Mouse (Mus musculus): Measurements from ENCODE around the gene Hspa1b. TPM values are rescaled to one million over a fixed set of nuclear protein-coding genes. Genes with fewer than 3 reads are reported as not detected.
"Not testable (repeated sequence)": the region's sequence is repeated elsewhere in the genome, so short reads cannot be mapped to it uniquely, and the experiment has no call there.

Gene Hspa1b
- polyA plus RNA-seq, 1 experiment from 2014 or later: 0.54 TPM

- H3K36me3 ChIP-seq (ENCODE audit: control insufficient read depth, insufficient read depth, low read length): peaks cover 35% of the 10 kb centered on the region
- peak within 1 kb of the TSS; percentile 98 for H3K27ac ChIP-seq (ENCODE audit: low read depth, low read length)
- WGBS: 0% methylated on average over 64 of the region's 83 CpGs
- H3K9me3 ChIP-seq (ENCODE audit: control insufficient read depth, low read length): no peaks in the 10 kb centered on the region
- H3K4me1 ChIP-seq (ENCODE audit: control insufficient read depth, insufficient read depth, low read length): peaks cover 28% of the 10 kb centered on the region
- H3K4me2 ChIP-seq (replicated peaks; ENCODE audit: low read depth, low read length): peak within 1 kb of the TSS; percentile 97
- peak within 1 kb of the TSS; percentile 86 for H3K9ac ChIP-seq (ENCODE audit: low read depth, low read length)
- ATAC-seq (ENCODE audit: low FRiP score, low TSS enrichment): peak; percentile 93
- no peaks in the 10 kb centered on the region for H3K27me3 ChIP-seq (ENCODE audit: control insufficient read depth, insufficient read depth, low read length)
- H3K4me3 ChIP-seq (ENCODE audit: low read length): peak within 1 kb of the TSS; percentile 95
These were observed 41.8 kb upstream of the Hspa1b start, which contains the start of gene Vars for GRCm38 (mm10) chr17:35000717-35001451. Gene Vars (plus strand): TSS chr17:35000987.

DNA sequence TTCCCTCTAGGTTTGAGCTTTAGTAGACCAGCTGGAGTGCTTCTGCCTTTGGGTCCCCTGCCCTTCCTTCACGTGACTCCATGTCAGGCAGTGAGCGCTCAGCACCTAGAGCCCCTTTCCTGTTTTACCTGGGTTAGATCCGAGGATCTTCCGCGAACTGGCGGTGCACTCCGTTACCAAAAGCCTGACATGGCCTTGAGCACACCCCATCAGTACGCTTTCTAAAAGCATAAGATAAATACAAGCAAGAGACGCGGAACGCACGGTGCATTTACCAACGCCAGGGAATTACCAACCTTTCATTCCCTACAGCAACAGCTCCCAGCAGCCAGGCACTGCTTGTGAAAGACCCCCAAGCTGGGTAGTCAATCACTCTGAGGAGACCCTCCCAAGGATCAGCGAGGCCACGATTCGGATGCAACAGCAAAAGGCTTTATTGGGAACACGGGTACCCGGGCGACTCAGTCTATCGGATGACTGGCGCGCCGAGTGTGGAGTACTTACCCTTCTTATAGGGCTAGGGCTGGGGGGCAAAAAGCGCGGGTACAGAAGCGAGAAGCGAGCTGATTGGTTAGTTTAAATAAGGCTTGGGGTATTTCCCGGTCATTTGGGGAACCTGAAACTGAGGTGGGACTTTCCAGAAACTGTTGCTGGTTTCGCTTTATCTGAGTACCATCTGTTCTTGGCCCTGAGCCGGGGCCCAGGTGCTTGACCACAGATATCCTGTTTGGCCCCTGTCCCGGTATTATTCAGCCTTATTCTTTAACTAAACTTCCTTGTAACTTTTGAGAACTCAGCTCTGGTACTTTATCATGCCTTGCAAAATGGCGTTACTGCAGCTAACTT, 41.1 kb upstream of the Hspa1b start:
- peak overlapping the region; percentile 97 for H3K4me2 ChIP-seq (replicated peaks; ENCODE audit: low read depth, low read length)
- H3K27me3 ChIP-seq (ENCODE audit: control insufficient read depth, insufficient read depth, low read length); ATAC-seq (ENCODE audit: low FRiP score, low TSS enrichment); H3K9me3 ChIP-seq (ENCODE audit: control insufficient read depth, low read length): not testable (repeated sequence)
- peak overlapping the region; percentile 95 for H3K4me3 ChIP-seq (ENCODE audit: low read length)
- 20% methylated on average over 29 of the region's 32 CpGs for WGBS
- H3K4me1 ChIP-seq (ENCODE audit: control insufficient read depth, insufficient read depth, low read length): peaks cover 28% of the 10 kb centered on the region
- peak overlapping the region; percentile 98 for H3K27ac ChIP-seq (ENCODE audit: low read depth, low read length)
- peak overlapping the region; percentile 86 for H3K9ac ChIP-seq (ENCODE audit: low read depth, low read length)
- H3K36me3 ChIP-seq (ENCODE audit: control insufficient read depth, insufficient read depth, low read length): peaks cover 27% of the 10 kb centered on the region

GRCm38 (mm10) chr17:34998526-34999430, 39.7 kb upstream of the Hspa1b start:
- Histone ChIP-seq H3K4me2 (replicated peaks; ENCODE audit: low read depth, low read length) (peak overlapping the region; percentile 97), H3K4me1 (ENCODE audit: control insufficient read depth, insufficient read depth, low read length) (peaks cover 28% of the 10 kb centered on the region), H3K4me3 (ENCODE audit: low read length) (peak overlapping the region; percentile 36; the same call in 1 of the 2 replicates), H3K9me3 (ENCODE audit: control insufficient read depth, low read length) (no peaks in the 10 kb centered on the region), H3K36me3 (ENCODE audit: control insufficient read depth, insufficient read depth, low read length) (peaks cover 16% of the 10 kb centered on the region; the same call in 1 of the 2 replicates), H3K9ac (ENCODE audit: low read depth, low read length) (peak overlapping the region; percentile 14; the same call in 1 of the 2 replicates), H3K27me3 (ENCODE audit: control insufficient read depth, insufficient read depth, low read length) (no peaks in the 10 kb centered on the region), H3K27ac (ENCODE audit: low read depth, low read length) (no peak overlapping the region)
- no peak for ATAC-seq (ENCODE audit: low FRiP score, low TSS enrichment)
- WGBS: 90% methylated on average over 15 of the region's 15 CpGs

DNA sequence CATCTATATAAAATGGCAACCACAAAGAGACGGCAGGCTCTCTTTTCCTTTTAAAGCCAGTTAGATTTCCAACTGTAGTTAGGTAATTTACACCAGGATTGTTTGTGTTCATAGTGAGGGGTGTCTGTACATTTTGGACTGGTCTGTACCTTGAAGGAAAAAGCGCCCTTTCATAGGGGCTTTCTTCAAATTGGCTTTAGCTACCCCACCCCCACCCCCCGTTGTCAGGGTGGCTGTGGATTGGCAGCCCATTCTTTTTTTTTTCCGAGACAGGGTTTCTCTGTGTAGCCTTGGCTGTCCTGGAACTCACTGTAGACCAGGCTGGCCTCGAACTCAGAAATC, 38.1 kb upstream of the Hspa1b start:
- H3K4me3 ChIP-seq (ENCODE audit: low read length): peak overlapping the region; percentile 6; the same call in 1 of the 2 replicates
- WGBS: 90% methylated on average over 5 of the region's 5 CpGs
- no peak overlapping the region for H3K9ac ChIP-seq (ENCODE audit: low read depth, low read length)

DNA sequence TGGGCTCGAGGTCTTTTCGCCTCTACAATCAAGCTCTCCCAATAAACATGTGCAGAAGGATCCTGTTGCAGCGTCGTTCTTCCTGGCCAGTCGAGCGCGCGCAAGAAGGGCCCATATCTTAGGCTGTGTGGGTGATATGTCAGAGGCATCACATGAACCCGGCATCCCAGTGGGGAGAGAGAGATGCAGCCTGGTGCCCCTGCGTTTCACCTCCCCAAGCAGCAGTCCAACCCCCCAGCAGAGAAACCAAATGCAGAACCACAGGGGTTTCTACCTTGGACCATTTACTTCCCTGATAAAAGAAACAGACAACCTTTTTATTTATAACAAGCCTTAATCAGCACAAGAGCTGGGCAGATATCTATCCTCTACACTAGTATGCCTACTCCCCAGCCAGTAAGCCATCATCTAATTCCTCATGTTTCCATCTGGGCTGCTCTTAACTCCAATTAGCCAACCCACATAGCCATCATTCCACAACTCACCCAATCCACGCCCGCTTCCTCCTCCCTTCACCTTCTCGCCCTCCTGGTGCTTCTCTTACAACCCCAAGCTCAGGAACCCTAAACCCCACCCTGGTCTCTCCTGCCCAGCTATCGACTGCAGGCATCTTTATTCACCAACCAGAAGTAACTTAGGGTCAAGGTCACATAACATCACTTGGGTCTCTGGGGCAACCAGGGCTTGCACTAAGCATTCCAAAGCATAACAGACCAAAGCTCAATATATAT, 37.5 kb upstream of the Hspa1b start:
- Histone ChIP-seq H3K36me3 (ENCODE audit: control insufficient read depth, insufficient read depth, low read length) (peaks cover 17% of the 10 kb centered on the region; the same call in 1 of the 2 replicates), H3K4me1 (ENCODE audit: control insufficient read depth, insufficient read depth, low read length) (peaks cover 12% of the 10 kb centered on the region), H3K27ac (ENCODE audit: low read depth, low read length) (no peak overlapping the region), H3K9me3 (ENCODE audit: control insufficient read depth, low read length) (no peaks in the 10 kb centered on the region), H3K27me3 (ENCODE audit: control insufficient read depth, insufficient read depth, low read length) (no peaks in the 10 kb centered on the region), H3K4me3 (ENCODE audit: low read length) (peak overlapping the region; percentile 6; the same call in 1 of the 2 replicates), H3K4me2 (replicated peaks; ENCODE audit: low read depth, low read length) (no peak overlapping the region; the same call in 1 of the 2 replicates), H3K9ac (ENCODE audit: low read depth, low read length) (no peak overlapping the region)
- no peak for ATAC-seq (ENCODE audit: low FRiP score, low TSS enrichment)
- WGBS: 83% methylated on average over 12 of the region's 14 CpGs

More for the DNA sequence above, 38.1 kb upstream of the Hspa1b start:
- peaks cover 13% of the 10 kb centered on the region for H3K4me1 ChIP-seq (ENCODE audit: control insufficient read depth, insufficient read depth, low read length)
- no peaks in the 10 kb centered on the region for H3K9me3 ChIP-seq (ENCODE audit: control insufficient read depth, low read length)
- peaks cover 16% of the 10 kb centered on the region; the same call in 1 of the 2 replicates for H3K36me3 ChIP-seq (ENCODE audit: control insufficient read depth, insufficient read depth, low read length)
- ATAC-seq (ENCODE audit: low FRiP score, low TSS enrichment): no peak
- no peak overlapping the region for H3K27ac ChIP-seq (ENCODE audit: low read depth, low read length)
- no peak overlapping the region; the same call in 1 of the 2 replicates for H3K4me2 ChIP-seq (replicated peaks; ENCODE audit: low read depth, low read length)
- H3K27me3 ChIP-seq (ENCODE audit: control insufficient read depth, insufficient read depth, low read length): no peaks in the 10 kb centered on the region

- WGBS: 92% methylated on average over 4 of the region's 4 CpGs
These were observed 36.9 kb upstream of the Hspa1b start for GRCm38 (mm10) chr17:34995927-34996326.

DNA sequence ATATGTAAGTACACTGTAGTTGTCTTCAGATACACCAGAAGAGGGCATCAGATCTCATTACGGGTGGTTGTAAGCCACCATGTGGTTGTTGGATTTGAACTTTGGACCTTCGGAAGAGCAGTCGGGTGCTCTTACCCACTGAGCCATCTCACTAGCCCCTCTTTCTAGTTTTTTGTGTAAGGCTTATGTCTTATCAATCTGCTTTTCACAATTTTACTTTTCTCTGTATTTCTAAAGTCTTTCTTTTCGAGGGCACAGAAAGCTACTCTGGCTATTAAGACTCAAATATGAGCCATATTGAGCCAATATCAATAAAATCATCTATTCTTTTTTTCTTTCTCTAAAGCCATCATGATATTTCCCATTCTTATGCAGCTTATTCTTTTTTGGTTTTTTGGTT, 36.2 kb upstream of the Hspa1b start:
- WGBS: 92% methylated on average over 4 of the region's 4 CpGs
- H3K27me3 ChIP-seq (ENCODE audit: control insufficient read depth, insufficient read depth, low read length); H3K4me3 ChIP-seq (ENCODE audit: low read length); ATAC-seq (ENCODE audit: low FRiP score, low TSS enrichment); H3K27ac ChIP-seq (ENCODE audit: low read depth, low read length); H3K9ac ChIP-seq (ENCODE audit: low read depth, low read length); H3K4me2 ChIP-seq (replicated peaks; ENCODE audit: low read depth, low read length); H3K9me3 ChIP-seq (ENCODE audit: control insufficient read depth, low read length): not testable (repeated sequence)
- H3K36me3 ChIP-seq (ENCODE audit: control insufficient read depth, insufficient read depth, low read length): peaks cover 26% of the 10 kb centered on the region; the same call in 1 of the 2 replicates
- peaks cover 12% of the 10 kb centered on the region for H3K4me1 ChIP-seq (ENCODE audit: control insufficient read depth, insufficient read depth, low read length)

More at GRCm38 (mm10) chr17:34995927-34996326, 36.9 kb upstream of the Hspa1b start:
- not testable (repeated sequence) for H3K4me2 ChIP-seq (replicated peaks; ENCODE audit: low read depth, low read length); H3K4me3 ChIP-seq (ENCODE audit: low read length); H3K27ac ChIP-seq (ENCODE audit: low read depth, low read length); H3K9ac ChIP-seq (ENCODE audit: low read depth, low read length); ATAC-seq (ENCODE audit: low FRiP score, low TSS enrichment); H3K9me3 ChIP-seq (ENCODE audit: control insufficient read depth, low read length); H3K27me3 ChIP-seq (ENCODE audit: control insufficient read depth, insufficient read depth, low read length)
- peaks cover 12% of the 10 kb centered on the region for H3K4me1 ChIP-seq (ENCODE audit: control insufficient read depth, insufficient read depth, low read length)
- H3K36me3 ChIP-seq (ENCODE audit: control insufficient read depth, insufficient read depth, low read length): peaks cover 23% of the 10 kb centered on the region; the same call in 1 of the 2 replicates

DNA sequence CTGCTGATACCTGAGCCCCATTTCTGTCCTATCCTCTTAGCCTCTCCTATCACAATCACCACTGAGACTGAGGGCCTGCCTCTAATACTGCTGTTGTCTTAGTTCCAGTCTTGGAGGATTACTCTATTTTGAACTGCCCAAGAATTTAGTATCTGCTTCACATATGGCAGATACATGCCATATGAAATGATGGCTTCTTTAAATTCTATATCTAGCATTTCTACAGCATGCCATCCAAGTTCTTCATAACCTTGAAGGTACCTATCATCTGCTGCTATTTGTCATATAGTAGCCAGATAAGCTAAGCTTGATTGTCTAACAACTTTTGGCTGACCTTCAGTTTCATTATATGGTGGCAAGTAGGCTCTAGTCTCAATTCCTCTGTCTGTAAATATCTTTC, 35.7 kb upstream of the Hspa1b start:
- H3K9ac ChIP-seq (ENCODE audit: low read depth, low read length): no peak overlapping the region

More for the DNA sequence above, 35.7 kb upstream of the Hspa1b start:
- ATAC-seq (ENCODE audit: low FRiP score, low TSS enrichment): no peak
- no peak overlapping the region for H3K27ac ChIP-seq (ENCODE audit: low read depth, low read length)
- H3K9me3 ChIP-seq (ENCODE audit: control insufficient read depth, low read length): no peaks in the 10 kb centered on the region
- no peak overlapping the region for H3K4me2 ChIP-seq (replicated peaks; ENCODE audit: low read depth, low read length)
- no peaks in the 10 kb centered on the region for H3K27me3 ChIP-seq (ENCODE audit: control insufficient read depth, insufficient read depth, low read length)
- H3K4me1 ChIP-seq (ENCODE audit: control insufficient read depth, insufficient read depth, low read length): peaks cover 9% of the 10 kb centered on the region
- peaks cover 27% of the 10 kb centered on the region; the same call in 1 of the 2 replicates for H3K36me3 ChIP-seq (ENCODE audit: control insufficient read depth, insufficient read depth, low read length)
- no peak overlapping the region for H3K4me3 ChIP-seq (ENCODE audit: low read length)

Measured in kidney, embryonic 14.5 days (tissue).